ENCODE assay signal across 9 mouse cellular contexts in the genomic region with DNA sequence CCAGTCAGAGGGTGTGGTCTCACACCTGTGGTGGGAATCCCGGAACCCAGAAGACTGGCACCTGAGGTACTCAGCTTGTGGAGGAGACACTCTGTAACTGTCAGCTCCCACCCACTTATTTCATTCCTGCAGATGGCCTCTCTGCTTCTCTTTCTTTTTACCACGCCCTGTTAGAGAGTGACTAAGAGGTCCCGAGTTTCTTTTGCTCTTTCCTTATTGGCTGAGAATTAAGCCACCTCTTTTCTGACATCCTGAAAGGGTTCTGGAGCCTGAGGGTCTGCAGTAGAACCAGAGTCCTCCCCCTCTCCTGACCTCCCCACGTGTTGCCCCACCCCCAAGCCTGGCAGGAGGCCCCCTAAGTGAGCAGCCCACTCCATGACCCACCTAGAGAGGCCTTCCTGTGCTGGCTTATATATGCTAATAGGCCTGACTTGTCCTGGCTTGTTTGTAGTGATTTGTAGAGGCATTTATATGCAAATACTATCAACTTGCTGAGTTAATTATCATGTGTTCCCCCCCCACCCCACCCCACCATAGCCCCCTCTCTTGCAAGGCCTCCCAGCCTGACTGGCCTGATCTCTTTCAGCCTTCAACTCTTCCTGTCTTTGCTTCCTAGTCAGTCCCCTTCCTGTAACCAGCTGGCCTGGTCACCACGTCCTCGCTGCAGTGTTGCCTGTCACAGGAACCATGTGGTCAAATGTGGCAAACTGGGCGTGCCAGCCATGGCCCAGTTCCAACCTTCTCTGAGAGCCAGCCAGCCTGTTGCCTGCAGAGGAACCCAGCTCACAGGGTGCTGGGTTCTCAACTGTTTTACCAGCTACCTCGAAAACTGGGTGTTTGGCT.
A peak's percentile ranks its signal among the peaks of the same experiment; 100 is the strongest.
DNase-seq lines count a peak whose midpoint lies in the region; ATAC-seq and TF ChIP-seq lines count a peak whose summit lies in the region.
"Had no signal": no experiment of that assay in that cellular context is flagged by ENCODE, and none has a peak within 500 bp of the region (broad histone marks: within the 10 kb centered on the region; RNA-seq: fewer than 3 reads in every experiment).

No protein-coding gene starts in this region.

- no peak overlapping the region for H3K4me2 ChIP-seq in forebrain, postnatal 0 days (ENCODE audit: low read depth)
- 0 out of 2 replicates have a peak overlapping the region, but pooled peaks have one; percentile 9 for H3K4me2 ChIP-seq in hindbrain, embryonic 13.5 days

- whole genome bisulfite sequencing in forebrain, postnatal 0 days = 15% methylated on average over 8 of the region's 8 CpGs
- 9% methylated on average over 8 of the region's 8 CpGs for WGBS in hindbrain, embryonic 13.5 days
- 9% methylated on average over 8 of the region's 8 CpGs for WGBS in midbrain, embryonic 10.5 days

- TF ChIP-seq CTCF in forebrain, postnatal 0 days (IDR thresholded peaks at IDR 0.05; ENCODE audit: low read depth) = no peak

- H3K4me3 ChIP-seq in forebrain, postnatal 0 days (ENCODE audit: low read depth, low read length) = no peak overlapping the region
- no peak overlapping the region for H3K4me3 ChIP-seq in hindbrain, embryonic 13.5 days
- H3K4me3 ChIP-seq in midbrain, embryonic 10.5 days = peak overlapping the region; percentile 22; the same call in 1 of the 2 replicates
- H3K4me3 ChIP-seq: layer of hippocampus, adult 2 months had no signal

- intact Hi-C loops in left cerebral cortex, postnatal 10 days (cut with DNase I) = no loop called here

- H3K9me3 ChIP-seq in forebrain, postnatal 0 days (ENCODE audit: low read length) = no peaks in the 10 kb centered on the region
- no peaks in the 10 kb centered on the region for H3K9me3 ChIP-seq in hindbrain, embryonic 13.5 days
- no peaks in the 10 kb centered on the region for H3K9me3 ChIP-seq in midbrain, embryonic 10.5 days (replicated peaks)

- no peak for ATAC-seq in cerebellum, adult (ENCODE audit: insufficient number of reproducible peaks, low FRiP score, low TSS enrichment)
- peak; percentile 38; the same call in 1 of the 2 replicates for ATAC-seq in forebrain, postnatal 0 days
- ATAC-seq in hindbrain, embryonic 13.5 days (ENCODE audit: low FRiP score) = peak; percentile 72

- H3K36me3 ChIP-seq in forebrain, postnatal 0 days (ENCODE audit: insufficient read depth) = no peaks in the 10 kb centered on the region
- no peaks in the 10 kb centered on the region for H3K36me3 ChIP-seq in hindbrain, embryonic 13.5 days
- H3K36me3 ChIP-seq in midbrain, embryonic 10.5 days = no peaks in the 10 kb centered on the region

- no peaks in the 10 kb centered on the region for H3K4me1 ChIP-seq in forebrain, postnatal 0 days (ENCODE audit: insufficient read depth)
- peaks cover 90% of the 10 kb centered on the region for H3K4me1 ChIP-seq in hindbrain, embryonic 13.5 days (replicated peaks)
- peaks cover 100% of the 10 kb centered on the region for H3K4me1 ChIP-seq in midbrain, embryonic 10.5 days

- no peak overlapping the region for H3K9ac ChIP-seq in forebrain, postnatal 0 days
- no peak overlapping the region for H3K9ac ChIP-seq in hindbrain, embryonic 13.5 days

- DNase-seq in cerebellum, adult 9-11 months = peak; percentile 28
- DNase-seq in adrenal gland, adult (ENCODE audit: inconsistent age in 2 of 2, low spot score in 1 of 2) = peak; percentile 88 to 96
- DNase-seq in forebrain, postnatal 0 days = no peak
- DNase-seq in left cerebral cortex, postnatal 10 days (ENCODE audit: extremely low spot score in 1 of 2, low spot score in 2 of 2) = peak; percentile 58 to 71
- DNase-seq in midbrain, embryonic 10.5 days (ENCODE audit: low spot score) = no peak
- peak; percentile 65 for DNase-seq in urinary bladder, adult 2 months (ENCODE audit: low spot score)

- peaks cover 4% of the 10 kb centered on the region; the same call in 1 of the 2 replicates for H3K27me3 ChIP-seq in forebrain, postnatal 0 days (ENCODE audit: insufficient read depth, low read length)
- H3K27me3 ChIP-seq in hindbrain, embryonic 13.5 days = peaks cover 78% of the 10 kb centered on the region
- H3K27me3 ChIP-seq in midbrain, embryonic 10.5 days (ENCODE audit: low read depth, poor library complexity, severe bottlenecking) = peaks cover 9% of the 10 kb centered on the region

- no peak overlapping the region for H3K27ac ChIP-seq in forebrain, postnatal 0 days (ENCODE audit: low read depth, low read length)
- H3K27ac ChIP-seq in hindbrain, embryonic 13.5 days = peak overlapping the region; percentile 13
- H3K27ac ChIP-seq in midbrain, embryonic 10.5 days (replicated peaks) = peak overlapping the region; percentile 69
- H3K27ac ChIP-seq: layer of hippocampus, adult 2 months had no signal

Comparison
In these comparisons a context has a peak if more than half of its experiments do, and no peak if none do; other contexts are left out.
1. DNase-seq: peak in cerebellum, adult 9-11 months (single experiment), adrenal gland, adult (2 of 2), left cerebral cortex, postnatal 10 days (2 of 2) and urinary bladder, adult 2 months (single experiment); none in forebrain, postnatal 0 days (single experiment) and midbrain, embryonic 10.5 days (single experiment).